Mouse (Mus musculus): ENCODE data around the gene Sgcb.

DNA sequence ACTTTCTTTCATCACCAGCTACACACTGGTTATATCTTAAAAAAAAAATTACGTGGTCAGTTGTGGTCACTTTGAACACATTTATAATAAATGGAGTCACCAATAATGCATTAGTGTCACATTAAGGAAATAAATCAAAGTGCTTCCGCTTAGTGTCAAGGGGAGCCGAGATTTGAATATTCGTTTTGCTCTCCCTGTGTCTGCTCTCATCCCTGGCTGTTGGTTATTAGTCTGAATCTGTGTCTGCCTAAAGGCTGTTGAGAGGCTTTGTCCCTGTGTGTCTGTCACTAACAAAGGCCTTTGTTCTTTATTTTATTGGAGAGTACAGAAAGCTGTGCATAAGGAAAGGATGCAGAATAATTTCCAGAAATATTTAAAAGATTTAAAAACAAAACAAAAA lies 61.0 kb downstream of the Sgcb start:
- TF ChIP-seq CTCF (IDR thresholded peaks at IDR 0.05; ENCODE audit: borderline replicate concordance, insufficient read depth, low read length) (no peak), POLR2A (IDR thresholded peaks at IDR 0.05; ENCODE audit: low read depth, low read length) (no peak)

All from embryonic fibroblast, embryonic 13.5 days (primary cell).